Mouse (Mus musculus) brain, adult 2 months (tissue): Measurements from ENCODE around the gene Pacrg.

Experiments
- DNase-seq: peaks from one replicate; pipeline ENCODE4 v3.0.0; 2011; ENCODE audit warnings: low read depth, low spot score

Gene Pacrg

DNA sequence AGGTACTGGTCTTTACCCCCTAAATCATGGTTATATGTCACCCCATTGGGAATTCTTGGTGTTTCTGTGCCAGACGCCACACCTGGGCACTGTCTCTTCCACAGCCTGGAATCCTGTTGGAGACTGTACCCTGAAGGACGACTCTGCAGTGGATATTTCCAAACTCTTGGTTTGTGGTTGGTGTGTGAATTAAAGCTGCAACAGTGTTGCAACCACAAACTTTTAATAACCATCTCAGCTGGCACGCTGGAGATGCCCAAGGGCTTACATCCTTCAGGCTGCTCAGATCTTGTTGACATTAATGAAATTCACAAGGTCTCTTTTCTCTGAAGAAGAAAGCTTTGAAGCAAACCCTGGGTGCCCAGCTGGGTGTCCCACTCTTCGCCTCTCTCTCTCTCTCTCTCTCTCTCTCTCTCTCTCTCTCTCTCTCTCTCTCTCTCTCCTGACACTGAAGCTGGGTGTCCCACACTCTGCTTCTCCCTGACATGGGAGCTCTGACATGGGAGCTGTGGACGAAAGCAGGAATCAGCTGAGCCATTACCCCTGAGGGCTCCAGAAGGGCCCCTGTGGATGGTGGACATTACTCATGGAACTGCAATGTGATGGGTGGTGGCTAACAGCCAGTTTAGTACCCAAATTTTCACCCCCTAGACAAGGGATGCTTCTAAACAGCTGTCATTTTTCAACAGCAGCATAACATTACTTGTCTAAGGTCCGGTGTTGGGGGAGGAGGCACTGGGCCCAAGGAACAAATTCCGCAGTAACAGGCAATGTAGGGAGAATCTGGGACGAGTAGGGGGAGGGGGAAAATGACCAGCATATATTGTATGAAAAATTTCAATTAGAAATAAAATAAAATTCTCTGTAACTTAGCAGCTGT, 429.3 kb downstream of the Pacrg start:
- no peak for DNase-seq

DNA sequence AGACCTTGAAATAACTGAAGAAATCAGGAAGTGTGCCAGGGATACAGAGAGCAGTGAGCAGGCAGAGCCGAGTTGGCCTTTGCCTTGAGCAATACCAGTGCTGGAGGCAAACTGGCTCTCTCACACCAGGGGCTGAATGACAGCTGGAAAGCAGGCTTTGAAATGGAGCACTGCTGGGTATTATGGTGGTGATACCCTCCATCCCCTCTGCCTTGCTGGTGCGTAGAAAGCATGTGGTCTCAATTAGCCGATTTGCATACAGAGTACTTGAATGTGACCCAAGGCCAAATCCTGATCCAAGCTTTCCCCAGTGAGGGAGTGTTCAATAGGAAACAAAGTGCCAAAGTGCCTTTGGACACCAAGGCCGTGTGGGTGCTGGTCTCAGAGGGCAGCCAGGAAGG, 431.4 kb downstream of the Pacrg start:
- DNase-seq: peak; percentile 64

DNA sequence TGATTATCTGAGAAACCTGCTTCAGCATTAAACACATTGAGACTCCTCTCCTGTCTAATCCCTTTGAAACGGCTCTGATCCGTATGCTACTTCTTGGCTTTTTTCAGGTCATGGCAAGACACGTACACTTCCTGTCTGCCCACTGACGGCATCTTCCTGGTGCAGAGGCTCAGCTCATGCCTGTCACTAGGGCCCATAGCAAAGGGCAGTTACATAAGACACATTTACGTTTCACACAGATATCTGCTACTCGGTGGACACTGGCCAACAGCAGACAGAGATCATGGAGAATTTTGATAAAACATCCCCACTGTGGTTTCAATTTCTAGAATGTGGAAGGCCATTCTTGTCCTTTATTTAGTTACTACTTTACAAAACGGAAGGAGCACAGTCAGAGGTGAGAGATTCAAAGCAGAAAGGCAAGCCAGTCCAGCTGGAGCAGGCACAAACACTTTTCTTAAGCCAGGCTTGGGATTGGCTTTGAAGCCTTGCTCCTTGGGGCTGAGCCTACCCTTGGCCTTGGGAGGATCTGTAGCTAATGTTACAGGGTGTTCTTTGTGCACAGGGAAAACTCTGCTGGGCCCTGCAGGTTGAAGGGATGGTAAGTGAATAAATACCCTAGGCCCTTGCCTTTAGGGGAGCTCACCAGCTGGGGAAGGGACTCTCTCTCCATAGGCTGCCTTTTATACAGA, 432.9 kb downstream of the Pacrg start:
- DNase-seq: no peak

DNA sequence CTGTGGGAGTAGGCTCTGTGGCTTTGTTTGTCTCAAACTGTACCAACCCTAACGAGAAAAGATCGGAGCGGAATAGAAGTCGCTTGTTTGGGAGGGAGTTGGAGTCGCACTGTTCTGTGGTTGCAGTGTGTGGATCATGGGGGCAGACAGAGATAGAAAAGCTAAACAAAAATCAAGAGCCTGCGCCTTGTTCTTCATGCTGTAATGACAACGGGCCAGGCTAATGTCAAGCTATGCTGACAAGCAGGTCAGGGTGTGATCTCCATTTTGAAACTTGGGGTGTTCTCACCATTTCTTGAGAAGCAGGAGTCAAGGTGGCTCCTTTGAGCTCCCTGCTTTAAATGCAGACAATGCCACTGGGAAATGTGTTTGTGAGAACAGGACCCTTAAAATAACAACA, 433.8 kb downstream of the Pacrg start:
- DNase-seq: no peak

DNA sequence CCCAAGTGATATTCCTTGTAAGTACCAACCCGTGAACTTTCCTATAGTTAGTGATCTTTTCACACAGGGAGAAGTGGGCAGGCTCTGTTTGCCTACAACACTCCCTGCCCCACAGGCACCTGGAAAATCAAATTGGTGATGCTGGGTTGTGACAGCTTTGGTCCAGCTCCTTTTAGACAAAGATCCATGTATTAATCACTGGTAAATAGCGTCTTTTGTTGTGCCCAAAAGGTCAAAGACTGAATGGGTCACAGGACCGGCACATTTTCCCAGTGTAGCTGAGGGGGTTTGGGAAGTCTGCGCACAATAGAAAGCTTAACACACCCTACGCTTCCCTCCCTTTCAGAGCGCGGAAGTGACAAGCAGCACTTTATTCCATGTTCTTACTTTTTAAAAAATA, 434.2 kb downstream of the Pacrg start:
- peak; percentile 82 for DNase-seq

DNA sequence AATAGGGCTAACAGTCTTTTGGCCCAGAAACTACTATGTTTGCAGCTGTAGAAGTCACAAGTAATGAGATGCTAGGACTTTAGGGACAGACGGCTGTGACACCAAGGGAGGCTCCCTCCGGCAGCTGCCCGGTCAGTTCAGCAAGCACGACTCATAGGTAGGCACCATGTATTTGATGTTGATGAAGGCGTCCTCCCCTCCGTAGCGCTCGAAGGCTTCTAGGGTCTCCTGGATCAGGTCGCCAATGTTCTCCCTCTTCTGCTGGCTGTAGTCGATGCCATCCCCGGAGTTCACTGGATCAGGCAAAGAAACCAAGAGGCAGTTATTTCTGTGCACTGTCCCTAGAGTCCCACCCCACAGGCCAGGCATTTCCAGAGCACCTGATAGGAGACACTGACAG, 436.9 kb downstream of the Pacrg start:
- no peak for DNase-seq

DNA sequence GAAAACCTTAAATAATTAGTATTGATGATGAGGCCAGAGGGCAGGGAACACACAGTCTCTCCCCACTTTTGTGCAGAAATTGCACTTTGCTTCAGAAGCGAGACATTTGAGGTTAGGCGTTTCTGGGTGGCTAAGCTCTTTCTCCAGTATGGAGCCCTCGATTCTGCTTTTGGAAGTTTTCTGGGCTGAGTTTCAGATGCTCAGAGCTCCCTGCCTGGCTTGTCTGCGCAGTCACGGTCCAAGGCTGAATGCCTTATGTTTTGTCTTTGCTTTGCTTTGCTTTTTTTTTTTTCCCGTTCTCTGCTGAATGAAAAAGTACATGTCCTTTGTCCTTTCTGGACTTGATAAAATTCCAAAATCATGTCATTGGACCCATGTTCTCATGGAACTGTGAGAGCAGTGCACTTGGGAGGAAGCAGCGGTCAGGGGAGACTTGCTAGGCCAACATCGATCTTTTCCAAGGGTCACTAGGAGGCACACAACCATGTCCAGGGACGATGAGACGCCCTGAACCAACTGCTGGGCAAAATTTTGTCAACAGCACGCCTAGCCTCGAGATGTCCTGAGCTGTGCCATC, 438.0 kb downstream of the Pacrg start:
- no peak for DNase-seq

DNA sequence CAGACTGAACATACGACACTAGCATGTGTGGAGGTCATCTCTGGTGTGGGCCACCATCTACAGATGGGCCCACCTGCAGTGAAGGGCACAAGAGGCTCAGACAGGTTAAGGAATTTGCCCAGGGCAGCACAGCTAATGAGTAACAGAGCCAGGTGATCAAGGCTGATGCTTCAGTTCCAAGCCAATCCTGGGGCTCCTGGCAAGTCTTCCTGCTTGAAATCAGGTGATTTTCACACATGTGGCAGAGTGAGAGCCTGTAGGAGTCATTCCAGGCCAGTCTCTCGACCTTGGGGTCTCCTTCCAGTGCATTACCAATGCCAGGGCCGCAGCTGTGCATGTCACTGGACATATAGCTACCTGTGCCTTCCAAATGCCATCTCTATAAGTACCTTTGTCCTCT, 438.6 kb downstream of the Pacrg start:
- no peak for DNase-seq

DNA sequence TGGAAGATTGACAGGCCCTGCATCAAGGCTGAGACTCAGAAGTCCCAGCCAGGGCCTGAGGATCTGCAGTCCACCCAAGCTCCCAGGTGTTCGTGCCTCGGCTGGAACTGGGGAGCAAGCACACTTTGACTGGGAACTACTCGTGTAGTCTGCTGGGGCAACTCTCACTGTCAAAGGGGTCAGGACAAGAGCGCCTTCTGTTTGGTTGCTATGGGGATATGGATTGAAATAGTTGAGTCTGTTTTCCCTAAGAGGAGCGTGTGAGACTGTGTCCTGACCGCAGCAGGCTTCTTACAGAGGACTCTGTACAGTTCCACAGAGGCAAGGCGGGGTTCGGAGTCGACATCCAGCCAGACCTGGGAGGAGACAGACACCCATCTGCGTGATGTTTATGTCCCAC, 440.4 kb downstream of the Pacrg start:
- no peak for DNase-seq

DNA sequence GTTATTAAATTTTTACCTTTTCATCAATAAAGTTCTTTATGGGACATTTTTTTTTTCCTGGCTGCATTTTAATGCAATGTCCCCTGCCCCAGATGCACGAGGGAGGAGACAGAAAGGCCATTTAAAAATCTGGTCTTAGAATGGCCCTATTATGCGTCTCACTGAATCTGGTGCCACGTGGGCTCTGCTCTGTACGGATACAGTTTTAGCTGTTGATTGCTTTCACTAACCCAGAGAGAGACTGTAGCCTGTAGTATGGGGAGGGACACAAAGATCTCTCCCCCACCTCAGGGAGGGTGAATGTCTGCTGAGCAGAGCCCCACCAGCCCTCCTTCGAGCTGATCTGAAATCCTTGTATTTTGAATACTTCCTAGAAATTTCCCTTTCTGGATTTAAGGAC, 441.2 kb downstream of the Pacrg start:
- DNase-seq: peak; percentile 88

DNA sequence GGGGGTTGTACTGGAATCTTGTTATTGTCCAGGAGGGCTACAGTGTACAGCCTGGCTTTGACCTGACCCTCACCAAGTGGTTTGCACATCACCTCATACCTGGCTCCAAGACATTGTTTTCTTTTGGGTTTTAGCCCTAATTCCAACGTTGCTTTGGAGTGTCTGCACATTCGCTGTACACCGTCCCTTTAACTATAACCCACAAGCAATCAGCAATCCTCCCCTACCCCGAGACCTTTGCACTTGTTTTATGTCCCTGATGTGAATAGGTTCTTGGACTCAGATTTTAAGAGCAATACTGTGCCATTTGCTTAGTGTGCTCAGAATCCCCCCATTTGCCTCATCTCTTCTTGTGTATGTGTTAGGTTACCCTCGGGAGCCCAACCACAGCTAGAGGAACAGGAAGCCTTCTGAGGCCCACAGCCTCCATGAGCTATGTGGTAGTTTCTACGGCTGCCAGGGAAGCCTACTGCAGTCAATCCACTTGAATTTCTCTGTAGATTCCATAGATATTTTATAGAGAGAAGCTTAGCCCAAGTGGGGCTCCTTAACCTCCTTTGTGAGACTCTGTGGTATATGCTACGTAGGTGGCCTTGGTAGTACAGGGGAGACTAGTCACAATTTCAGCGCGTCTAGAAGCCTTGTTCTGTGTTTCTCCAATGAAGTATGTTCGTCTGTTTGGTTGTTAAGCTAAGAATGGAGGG, 442.0 kb downstream of the Pacrg start:
- DNase-seq: no peak

DNA sequence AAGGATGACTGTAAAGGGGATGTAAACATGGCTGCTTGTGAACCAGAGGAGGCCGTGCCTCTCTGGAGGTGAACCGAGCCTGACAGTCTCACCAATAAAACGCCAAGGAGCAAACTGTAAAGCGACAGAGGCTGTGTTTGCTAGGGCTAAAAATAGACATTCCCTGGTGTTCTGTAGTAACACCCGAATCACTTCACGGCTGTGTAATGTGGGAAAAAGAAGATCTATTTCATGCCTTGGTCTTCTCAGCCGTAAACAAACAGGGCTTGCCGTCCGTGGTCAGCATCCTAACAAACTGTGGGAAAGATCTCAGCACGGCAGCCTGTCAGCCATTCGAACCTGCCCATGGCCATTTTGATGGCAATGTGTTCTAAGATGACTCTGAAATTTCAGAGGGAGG, 442.8 kb downstream of the Pacrg start:
- no peak for DNase-seq

DNA sequence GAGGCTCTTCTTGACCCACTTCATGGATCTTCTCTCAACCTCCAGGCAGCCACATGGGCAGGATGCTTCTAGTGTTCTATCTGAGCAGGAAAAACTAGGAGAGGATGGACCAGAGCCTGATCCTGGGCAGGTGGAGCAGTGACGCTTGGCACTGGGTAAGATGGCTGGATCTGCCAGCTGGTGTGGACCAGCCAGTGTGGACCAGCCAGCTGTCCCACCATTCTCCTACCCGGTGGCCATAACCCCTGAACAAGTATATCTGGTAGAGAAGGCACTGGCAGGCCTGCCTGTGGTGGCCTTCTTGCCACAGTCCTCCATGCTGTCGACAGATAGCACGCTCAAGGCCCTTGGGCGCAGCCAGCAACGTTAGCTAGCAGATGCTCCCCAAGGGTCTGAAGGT, 443.2 kb downstream of the Pacrg start:
- DNase-seq: no peak

DNA sequence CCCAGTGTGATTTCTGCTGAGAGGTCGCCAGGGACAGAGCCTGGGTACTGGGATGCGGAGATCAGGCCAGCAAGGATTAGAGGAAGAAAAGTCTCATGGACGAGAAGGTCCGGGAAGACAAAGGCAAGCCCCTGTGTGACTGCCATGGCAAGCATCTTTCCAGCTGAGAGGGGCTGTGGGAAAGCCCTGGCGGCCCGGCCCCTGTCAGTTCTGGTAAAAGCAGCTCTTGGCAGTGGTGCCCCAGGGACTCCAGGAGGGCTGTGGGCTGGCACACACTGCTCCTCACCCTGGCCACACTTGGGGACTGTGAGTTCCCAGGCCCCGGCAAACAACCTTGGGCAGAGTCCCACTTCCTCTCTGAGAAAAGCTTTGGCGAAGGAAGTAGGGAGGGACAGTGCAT, 445.3 kb downstream of the Pacrg start:
- DNase-seq: no peak

DNA sequence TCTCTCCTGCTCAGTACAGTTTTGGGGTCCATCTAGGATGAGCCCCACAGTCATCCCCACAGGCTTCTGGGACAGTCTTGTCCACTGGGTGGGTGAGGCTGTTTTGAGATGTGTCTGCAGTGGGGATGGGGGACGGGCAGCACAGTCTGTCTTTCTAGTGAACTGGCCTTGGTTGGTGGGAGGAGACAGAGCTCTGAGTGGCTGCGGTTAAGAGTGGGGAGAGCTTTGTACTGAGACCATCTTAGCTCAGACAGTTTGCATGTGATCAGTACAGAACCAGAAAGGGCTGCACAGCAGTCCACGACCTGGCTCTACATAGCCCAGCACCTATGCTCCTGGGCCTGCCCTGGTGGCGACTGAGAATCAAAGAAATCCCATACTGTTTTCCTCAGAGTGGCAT, 446.3 kb downstream of the Pacrg start:
- peak; percentile 74 for DNase-seq

DNA sequence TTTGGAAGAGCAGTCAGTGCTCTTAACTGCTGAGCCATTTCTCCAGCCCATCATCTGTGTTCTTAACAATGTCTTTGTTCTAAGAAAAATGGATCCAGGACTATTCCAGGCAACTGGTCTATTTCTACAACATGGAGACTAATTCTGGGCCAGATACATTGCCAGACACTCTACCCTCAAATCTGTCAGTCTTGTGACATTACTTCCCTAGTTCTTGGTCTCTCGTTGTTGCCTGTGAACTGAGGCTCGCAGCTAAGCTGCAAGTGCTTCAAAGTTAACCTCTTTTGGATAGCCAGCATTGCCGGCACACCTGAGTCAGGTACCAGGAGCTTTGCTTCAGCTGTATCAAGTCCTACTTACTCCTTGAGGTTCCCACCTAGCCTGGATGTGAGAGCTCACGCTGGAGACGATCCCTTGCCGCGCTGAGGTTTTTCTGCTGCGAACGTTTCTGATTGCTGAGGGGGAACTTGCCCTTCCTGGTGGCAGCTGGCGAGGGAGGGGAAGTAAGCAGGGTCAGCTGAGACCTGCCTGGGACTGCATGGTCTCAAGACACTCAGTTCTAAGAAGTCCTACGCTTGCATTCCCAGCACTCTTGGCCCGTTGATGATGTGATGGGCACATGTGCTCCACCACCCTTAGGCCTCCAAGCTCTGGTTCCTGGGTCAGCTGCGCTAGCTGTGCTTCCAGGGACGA, 447.6 kb downstream of the Pacrg start:
- peak; percentile 55 for DNase-seq

DNA sequence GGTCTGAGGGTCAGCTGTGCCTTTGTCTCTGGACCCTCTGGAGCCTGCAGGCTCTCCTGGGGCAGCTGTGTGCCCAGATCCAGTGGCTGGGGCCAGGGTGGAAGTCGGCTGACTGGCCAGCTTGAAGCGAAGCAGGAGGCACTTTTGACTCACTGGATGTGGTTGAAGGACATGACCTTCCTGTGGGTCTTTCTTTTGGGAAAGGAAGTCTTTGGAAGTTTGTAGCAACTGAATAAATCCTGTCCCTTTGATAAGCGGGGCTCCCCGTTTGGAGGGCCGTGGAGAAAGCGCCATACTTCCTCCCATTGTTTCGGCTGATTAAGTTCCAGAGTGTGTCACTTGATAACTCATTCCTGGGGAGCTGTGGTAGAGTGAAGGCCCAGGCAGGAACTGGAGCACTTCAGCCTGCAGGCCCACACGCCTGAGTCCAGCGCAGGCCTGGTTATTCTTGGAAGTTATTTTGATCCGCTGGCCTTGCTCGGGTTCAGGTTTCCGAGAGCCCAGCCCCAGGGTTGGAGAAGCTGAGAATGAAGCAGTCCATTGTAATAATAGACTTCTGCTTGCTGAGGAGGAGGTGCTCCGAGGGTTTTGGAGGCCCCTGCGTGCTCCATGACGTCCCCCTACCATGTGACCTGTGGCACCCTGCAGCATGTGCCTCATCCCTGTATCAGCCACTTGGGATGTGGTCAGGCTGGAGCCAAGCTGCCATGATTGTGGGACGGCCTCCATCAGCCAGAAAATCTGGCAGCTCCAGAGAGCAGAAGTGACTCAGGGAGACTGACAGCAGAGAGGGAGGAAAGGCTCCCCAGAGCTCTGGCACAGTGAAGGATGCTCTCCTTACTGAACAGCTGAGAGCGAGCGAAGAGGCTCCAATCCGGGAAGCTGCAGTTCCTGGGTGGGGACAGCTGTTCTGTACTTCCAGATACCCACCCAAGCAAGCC, 449.6 kb downstream of the Pacrg start:
- DNase-seq: peak; percentile 94

DNA sequence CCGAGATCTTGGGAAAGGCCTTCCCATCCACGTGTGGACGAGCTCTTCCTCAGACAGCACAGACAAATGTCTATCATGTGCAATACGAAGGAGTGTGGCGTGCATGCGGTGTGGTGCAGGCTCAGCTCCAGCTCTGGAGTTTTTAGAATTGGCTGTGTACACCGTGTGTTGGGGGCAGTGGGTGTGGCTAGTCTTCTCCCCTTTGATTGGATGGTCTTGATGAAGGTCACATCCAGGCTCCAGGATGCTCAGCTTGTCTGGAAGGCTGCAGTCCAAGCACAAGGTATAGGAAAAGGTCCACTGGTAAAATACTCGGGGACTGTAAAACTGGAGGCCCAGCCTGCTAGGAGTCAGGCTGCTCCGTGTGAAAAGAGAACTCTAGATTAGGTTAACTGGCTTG, 450.4 kb downstream of the Pacrg start:
- no peak for DNase-seq

DNA sequence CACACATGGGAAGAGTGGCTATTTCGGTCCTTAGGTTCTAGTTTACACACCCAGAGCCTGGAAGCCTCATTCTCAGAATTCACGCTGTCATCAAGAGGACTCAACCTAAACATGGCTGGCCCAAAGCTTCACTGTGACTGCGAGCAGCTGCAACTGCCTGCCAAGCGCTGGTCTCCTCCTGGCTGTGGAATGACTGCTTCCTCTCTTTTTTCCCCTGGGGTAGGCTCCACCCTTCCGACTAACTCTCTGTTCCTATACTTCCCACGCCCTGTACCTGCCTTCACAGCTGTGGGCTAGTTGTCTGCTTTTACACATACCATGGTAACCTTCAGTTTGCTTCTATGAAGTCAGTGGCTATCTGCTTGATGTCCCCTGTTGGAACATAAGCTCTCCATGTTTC, 453.6 kb downstream of the Pacrg start:
- DNase-seq: no peak

DNA sequence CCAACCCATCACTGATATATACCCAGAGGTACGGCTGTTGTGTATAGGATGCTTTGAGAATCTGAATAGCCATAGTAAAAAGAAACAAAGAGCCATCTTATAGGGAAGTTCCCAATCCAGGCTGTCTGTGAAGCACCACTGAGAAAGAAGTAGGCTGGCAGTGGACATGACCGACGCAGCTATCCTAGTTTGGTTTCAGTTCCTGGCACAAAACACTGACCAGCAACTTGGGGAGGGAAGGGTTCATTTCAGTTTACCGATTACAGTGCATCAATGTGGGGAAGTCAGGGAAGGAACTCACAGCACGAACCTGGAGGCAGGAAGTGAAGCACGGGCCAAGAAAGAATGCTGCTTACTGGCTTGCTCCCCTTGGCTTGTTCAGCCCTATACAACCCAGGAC, 456.7 kb downstream of the Pacrg start:
- no peak for DNase-seq
